Mouse (Mus musculus) right cerebral cortex, adult 18-20 months (tissue): ENCODE measurements around the gene Cd5.

ENCODE experiments used
- DNase-seq: peaks from one replicate; pipeline ENCODE4 v3.0.0; 2022; ENCODE audit warnings: mixed read lengths

Gene Cd5

DNA sequence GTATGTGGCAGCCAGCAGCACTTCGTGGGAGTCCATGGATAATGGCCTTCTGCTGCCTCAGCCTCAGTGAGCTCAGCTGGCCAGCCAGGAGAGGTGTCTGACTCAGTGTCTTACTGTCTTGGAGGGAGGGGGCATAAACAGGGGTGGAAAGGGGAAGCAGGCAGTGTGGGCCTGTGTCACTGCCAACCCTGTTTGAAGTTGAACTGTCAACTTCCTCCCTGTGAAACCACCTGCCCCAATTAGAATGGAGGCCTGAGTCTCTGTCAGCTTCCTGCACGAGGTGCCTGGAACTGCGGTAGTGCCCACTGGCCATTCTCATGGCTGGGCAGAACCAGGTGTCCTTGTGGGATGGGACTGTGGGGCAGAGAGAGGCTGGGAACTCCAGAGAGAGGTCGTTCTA lies at the start of gene Cd5:
TSS of gene Cd5 (minus strand) at position 192 of the 400 bp plus-strand sequence.
- DNase-seq: no peak

DNA sequence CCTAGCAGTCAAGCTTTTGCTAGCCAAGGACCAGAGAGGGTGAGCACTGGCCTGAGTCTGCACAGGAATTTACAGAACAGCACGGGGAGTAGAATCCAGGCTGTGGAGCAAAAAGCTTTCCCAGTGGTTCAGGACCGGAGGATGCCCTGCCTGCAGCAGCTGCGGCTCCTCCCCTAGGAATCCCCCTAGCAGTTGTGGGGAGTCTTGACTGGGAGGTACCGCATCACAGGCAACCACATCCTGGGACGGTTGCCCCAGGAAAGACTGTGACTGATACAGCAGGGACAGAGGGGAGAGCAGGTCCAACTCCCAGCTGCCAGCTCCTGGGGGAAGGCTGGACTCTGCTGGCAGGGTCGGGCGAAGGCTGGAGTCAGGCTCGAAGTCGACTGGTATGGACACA lies 49.4 kb upstream of the Cd5 start:
- DNase-seq: no peak

DNA sequence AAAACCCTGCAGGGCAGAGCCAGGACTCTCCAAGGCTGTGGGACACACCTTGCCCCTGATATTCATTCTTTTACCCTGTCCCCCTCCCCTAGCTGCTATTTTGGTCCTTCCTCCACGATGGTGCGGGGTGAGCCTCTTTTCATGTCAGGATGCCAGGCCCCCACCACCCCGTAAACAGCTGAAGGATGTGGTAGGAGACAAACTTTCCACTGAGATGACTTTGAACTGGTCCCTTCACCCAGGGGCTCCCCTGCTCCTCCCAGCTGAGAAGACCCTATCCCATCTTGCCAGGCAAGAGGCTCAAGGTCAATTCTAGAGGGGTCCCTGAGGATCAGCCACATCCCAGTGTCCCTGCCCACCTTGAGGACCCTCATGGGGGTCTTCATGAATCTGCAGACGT lies 48.6 kb upstream of the Cd5 start:
- no peak for DNase-seq

DNA sequence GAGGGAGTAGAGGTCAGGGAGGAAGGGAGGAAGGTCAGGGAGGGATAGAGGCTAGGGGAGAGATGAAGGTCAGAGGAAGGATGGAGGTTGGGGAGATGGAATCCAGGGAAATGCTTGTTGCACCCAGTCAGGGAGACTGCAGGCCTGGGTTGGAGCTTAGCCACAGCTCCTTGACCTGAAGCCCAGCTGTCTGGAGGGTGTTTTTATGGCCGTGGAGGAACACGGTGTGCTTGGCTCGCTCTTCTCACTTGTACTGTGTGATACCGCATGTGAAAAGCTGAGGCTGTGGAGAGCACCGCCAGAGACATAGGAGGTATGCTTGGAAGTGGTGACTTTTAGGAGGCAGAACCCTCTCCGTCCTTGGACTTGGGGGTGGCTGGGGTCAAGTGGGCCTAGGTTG lies 48.0 kb upstream of the Cd5 start:
- no peak for DNase-seq

DNA sequence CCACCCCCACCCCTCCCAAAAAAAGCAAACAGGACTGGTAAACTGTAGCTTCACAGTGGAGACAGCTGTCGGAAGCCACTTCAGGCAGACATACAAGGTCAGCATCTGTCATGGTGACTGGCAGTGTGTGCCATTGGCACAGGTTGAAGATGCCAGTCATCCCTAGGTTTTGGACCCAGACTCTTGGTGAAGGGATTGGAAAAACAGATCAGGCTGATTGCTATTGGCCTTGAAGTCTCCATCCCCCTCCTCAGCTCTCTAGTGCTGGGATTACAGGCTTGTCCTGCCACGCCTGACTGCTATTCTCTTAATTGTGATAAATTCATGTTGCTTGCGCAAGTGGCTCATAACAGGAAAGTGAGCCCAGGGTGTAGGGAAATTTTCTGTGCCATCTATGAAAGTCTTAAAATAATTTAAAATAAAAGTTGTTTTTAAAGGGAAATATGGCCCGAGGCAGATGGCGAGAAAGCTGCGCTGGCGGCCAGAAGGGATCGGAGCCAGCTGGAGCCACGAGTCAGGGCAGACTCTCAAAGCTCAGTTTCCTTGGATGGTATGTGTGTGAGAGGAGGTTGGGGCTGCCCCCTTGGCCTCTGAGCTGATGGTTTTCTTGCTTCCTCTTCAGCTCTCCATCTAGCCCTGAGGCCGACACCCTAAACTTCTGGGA lies 46.1 kb upstream of the Cd5 start:
- DNase-seq: peak; percentile 46

DNA sequence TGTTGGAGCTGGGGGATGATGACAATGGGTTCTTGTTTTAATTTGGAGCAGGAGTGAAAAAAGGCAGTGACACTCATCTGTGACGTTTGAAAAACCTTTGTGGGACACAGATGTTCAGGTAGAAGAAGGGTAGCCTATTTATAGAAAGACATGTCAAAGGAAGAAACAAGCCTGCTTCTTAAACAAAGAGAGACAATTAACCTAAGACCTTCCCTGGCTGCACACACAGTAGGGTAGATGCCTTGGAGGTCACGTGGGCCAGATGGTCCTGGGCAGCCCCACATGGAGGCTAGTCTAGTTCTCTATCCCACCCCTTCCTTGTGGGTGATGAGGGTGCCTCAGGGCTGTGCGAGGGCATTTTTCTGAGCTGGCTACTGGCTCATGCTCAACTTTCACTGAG lies 45.3 kb upstream of the Cd5 start:
- no peak for DNase-seq

DNA sequence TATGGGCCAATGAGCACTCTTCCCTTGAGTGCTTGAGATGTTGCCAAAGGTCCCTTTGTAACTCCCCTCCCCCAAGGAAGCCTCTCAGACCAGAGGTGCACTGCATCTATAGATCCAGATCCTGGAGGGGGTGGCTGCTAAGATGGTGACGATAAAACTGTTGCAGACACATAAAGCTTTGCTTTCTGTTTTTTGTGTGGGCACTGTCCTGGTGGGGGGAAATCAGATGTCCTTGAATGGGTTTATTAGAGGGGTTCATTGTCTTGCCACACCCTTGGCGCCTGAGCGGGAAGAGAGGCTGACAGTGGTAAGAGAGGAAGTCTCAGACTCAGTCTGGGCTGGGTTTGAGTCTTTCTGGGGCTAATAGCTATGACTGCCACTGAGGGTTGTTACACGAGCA lies 44.4 kb upstream of the Cd5 start:
- DNase-seq: no peak

DNA sequence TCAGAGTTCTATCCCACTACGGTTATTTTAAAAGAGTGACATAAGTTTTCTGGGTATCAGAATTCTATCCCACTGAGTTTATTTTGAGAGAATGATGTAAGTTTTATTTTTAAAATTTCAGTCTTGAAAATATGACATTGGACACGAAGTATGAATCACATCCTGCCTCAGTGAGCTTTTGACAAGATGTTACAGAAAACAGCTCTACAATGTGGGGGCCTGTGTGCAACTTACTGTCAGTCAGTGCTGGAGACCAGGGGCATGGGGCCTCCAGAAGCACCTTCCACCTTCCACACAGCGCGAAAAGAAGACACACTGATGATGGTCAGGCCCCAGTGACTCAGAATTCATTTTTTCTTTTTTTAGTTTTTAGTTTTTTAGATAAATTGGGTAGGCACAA lies 42.8 kb upstream of the Cd5 start:
- peak; percentile 67 for DNase-seq

DNA sequence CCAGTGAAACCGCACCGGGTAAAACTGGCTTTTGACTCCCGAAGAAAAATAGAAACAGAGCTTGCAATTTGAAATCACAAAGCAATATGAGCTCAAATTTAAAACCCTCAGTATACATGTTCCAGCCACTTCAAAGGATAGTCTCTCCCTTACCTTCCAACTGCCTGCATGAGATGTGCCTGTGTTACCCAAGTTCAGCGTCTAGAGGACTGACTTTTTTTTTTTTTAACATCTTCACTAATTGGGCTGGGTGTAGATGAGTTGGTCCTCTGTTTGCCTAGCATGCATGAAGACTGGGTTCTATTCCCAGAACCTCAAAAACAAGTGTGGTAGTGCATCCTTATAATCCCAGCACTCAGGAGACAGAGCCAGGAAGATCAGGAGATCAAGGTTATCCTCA lies 38.1 kb upstream of the Cd5 start:
- no peak for DNase-seq

DNA sequence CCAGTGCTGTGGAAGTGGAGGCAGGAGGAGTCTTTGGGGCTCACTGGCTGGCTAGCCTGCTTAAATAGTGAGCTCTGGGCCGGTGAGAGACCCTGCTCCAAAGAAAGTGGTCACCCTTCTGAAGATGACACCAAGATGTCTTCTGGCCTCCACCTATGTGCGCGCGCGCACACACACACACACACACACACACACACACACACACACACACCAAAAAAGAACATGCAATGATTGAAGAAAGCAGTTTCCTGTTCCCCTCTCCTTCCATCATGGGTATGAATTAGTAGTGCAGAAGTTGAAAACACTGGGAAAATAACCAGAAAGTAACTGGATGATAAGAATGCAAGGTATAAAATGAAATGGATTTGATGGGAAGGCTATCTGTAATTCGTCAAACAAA lies 35.3 kb upstream of the Cd5 start:
- DNase-seq: no peak

DNA sequence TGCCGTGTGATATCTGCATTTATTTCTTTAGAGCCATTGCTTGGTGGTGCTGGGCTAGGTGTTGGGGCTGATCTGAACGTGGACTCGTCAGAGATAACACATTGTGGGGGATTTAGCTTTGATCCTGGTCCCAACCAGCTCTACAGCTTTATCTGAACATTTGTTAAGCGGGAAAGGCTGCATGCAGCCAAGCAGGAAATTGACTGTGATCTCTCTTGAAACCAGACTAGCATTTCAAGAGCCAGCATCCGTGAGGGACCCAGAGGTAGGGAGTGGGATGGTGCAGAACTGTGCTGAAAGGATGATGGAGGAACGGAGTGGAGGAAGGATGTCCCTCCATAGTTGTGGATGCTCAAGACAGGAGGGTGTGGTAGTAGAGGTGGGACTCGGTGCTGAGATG lies 34.6 kb upstream of the Cd5 start:
- DNase-seq: no peak

DNA sequence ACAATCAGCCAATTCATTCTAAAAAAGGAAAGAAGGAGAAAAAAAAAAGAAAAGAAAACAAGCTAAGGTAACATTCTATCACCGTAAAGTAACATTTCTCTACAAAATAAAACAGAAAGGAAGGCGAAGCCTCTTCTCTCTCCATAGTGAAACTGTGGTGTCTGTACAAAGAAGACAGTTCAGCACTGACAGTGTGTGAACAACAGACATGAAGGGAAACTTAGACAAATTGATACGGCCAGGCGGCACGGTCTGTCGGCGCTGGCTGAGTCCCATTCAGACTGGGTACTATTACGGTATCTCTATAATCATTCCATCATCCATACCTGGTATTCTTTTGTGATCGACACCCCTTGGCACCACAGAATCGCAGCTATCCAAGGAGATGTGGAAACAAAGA lies 34.1 kb upstream of the Cd5 start:
- no peak for DNase-seq

DNA sequence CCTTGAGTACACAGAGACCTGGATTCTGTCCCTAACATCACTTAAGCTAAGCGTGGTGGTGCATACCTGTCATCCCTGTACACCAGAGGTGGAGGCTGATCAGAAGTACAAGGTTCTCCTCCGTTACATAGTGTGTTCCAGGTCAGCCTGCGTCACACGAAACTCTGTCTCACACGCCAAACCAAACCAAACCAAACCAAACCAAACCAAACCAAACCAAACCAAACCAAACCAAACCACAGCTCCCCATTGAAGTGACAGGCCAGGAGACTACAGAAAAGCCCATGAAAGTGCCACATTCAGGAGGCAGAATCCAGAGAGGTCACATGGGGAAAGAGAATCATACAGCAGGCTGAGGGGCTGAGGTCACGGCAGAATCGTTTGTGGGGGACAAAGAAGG lies 33.2 kb upstream of the Cd5 start:
- no peak for DNase-seq

DNA sequence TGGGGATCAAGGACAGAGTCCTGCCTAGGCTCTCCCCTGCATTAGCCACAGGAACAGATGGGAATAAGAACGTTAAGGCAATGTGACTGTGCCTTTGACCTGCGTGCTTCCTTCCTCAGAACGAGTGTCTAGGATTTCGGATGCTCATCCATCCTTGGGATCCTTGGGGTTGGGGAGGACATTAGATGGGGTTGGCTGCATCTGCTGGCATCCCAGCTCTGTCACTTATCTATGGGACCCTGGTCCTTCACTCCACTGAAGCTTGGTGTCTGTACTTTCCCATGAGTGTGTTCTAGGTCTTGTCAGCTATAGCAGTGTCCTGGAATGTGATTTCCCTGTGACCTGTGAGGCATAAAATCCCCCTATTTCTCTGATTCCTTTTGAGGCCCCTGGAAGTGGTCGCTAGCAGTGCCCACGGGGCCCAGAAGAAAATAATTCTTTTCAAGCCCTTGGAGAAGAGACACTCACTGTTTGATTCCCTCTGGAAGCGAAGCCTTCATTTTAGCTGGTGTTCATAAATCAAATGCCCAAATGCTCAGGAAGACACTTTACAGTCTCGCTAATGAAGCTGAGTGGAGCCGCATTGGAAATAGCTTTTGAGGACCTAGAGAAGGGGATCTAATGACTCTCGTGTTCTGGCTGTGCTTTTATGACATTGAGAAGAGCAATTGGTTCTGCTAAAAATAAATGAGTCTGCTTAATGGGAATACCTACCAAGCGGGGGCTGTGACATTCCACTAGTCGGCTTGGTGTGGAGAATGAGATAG lies 30.8 kb upstream of the Cd5 start:
- no peak for DNase-seq

DNA sequence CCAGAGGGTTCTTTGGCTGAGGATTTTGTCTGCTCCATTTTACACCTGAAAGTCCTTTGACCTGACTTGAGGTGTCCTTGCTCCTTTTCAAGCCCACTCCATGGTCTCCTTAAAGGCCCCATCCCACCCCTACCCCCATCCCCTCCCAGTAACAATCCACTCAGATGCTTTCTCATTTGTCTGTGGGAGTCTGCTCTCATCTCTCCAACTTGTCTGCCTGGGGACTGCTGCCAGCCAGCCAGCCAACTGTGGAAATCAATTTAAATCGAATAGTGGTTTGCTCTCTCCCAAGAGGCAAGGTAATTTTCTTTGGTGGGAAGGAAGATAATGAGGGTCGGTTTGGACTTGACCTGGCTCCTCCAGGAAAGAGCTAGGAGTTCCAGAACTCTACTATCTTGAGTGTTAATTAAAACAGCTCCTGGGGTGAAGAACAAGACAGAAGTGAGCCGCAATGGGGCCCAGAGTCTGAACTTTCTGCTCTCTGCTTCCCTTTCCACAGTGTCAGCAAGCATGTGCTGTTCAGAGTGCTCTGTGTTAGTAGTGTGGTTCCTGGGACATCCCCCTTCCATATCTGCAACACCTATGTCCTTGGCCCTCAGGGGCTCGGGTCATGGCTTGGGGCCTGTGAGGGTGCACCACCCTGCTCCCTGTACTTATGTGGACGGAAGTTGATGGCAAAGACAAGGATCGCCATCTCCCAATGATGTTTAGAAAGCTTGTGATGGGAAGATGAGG lies 30.1 kb upstream of the Cd5 start:
- DNase-seq: no peak

DNA sequence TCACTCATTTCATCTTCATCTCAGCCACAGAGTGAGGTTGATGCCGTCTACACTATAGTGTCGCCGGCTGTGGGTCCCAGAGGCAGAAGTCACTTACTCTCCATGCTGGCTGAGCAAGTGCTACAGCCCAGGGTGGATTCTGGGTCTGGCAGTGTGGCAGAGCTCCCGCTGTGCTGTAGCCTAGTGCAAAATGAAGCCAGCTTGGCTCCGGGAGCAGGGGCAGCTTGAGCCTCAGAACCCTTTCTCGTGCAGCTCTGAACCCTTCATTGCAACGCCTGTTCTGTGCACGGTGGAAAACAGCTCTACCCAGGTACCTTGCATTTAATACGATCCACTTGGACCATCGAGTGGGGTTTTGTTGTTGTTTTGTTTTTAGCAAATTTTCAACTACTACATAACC lies 28.8 kb upstream of the Cd5 start:
- no peak for DNase-seq

DNA sequence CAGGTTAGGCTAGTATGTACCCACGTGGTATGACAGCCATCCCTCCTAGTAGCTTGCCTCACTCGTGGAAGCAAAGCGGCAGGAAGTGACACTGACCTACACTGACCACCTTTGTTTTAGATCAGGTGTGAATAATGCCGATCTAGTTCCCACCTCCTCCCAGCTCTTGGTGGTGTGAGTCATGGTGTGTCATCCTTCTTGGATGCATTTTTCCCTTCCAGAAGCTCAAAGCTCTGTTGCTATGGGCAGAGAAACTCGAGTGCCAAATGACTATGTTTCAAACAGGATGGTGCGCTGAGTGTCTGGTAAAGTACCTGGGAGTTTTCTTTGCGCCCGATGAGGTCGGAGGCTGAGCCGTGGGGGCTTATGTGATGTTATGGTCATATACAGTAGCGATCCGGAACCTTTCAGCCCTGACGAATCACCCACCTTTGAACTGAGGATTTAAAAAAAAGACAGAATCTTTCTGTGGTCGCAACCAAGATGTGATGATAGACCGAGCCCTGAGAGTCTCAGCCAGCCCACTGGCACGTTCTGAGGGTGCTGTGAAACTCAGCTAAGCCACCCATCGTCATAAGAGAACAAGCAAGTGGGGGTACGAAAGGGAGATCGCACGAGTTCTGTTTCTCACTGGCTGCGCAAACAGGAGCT lies 24.7 kb upstream of the Cd5 start:
- peak; percentile 60 for DNase-seq

DNA sequence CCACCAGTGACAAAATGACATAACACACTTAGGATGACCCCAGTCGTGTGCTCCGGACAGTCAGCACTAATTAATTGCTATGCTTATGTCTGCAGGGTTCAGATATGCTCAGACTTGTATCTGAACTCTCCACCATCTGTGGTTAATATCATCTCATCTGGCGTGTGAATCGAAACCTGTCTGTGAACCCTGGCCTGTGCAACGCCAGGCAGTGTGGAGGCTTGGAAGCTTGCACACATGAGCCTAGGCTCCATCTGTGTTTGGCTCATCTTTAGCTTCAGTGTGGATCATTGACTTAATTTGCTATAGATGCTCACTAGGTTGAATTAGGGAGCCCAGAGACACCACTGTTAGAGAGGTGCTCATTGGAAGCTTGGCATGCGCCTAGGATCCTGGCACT lies 23.7 kb upstream of the Cd5 start:
- no peak for DNase-seq

DNA sequence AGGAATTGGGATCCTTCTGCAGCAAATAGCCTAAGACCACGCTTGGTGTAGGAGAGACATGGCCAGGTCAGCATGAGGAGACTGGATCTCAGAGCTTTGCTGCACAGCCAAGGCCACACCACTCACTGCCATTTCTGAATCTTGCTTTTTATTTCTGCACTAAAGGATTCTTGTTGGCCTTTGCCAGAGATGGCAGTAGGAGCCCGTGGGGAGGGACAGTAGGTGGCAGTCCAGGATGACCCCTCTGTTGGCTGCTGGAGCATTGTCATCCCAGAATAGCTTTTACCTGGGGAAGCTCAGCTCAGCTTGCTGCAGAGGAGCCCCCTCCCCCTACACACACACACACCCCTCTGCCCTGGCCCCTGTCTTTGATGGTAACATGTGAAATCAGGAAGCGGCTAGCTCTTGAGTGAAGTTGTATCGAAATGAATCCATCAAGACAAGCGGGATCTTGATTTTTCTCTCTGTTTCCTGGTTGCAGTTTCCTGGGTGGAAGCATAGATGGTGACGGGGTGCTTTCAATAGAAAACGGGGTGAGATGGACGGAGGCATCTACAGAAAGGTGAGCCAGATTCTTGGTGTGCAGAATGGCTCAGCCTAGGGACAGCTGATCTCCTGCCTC lies 23.1 kb upstream of the Cd5 start:
- DNase-seq: no peak

DNA sequence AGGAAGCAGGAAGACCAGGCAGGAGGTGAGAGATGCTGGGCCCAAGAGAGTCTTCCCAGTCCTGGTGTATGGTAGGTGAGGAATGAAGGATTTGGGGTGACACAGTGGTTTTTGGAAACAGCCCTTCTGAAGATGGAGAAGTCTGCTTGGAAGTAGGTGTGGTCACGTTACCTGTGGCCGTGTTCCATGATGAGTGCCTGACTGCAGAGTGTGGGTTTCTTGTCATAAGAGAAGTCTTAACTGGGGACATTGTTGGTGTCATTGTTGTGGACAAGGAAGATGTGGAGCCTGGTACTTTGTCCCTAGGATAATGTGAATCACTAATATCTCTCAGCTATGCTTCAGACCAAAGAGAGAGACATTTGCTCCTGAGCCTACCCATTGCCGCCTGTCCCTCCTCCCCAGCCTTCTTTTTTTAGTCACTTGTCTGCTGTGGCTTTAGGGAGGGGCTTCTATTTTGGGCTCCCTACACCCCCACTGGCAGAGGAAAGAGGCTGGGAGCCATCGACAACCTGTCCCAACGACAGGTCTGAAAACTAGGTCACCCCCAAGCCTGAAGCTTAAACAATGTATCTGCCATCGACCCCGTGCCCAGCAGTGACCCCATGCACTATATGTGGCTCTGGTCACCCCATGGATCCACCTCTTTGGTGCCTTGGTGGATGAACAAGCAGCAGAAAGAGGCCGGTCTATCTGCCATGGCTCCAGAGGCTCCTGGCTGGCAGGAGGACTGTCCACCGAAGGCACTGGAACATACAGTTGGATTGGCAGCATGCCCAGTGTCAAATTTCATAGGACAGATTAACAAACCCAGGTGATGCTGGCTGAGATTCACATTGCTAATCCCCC lies 21.4 kb upstream of the Cd5 start:
- DNase-seq: no peak

DNA sequence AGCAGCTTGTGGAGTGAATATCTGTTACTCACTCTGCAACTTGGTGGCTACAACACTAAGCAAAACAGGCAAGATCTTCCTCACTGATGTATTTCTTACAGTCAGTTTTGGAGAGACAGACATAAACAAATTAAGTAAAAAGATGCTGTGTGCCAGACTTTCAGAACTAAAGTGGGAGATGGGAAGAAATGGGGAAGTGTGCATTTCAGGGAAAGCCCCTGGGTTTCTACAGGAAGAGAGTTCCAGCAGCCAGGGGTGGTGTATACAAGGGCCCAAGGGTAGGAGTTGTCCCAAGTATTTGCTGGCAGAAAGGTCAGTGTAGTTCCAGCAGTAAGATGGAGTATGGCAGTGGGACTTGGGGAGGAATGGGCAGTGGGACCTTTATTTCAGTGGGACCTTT lies 20.7 kb upstream of the Cd5 start:
- DNase-seq: no peak

DNA sequence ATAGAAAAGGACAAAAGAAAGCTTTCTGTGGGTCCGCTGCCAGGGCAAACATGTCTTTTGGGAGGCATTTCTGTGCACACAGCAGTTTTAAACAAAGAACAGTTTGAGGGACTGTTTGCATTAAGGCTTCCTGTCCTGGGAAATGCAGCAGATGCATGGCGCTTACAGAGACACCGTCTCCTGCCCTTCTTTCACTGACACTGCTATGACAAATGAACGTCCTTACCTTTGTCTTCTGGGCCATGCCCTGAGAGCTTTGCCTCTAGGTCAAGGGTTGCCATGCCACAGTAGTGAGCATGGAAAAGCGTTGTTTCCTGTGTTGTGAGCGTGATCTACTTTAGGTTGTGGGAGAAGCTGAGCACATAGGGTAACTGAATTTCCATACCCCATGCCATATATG lies 19.9 kb upstream of the Cd5 start:
- no peak for DNase-seq
